Comparison of ENCODE assay signal across 27 mouse cellular contexts in genomic region chr2:125511898-125512297, GRCm38 (mm10). TPM values are rescaled to one million over a fixed set of nuclear protein-coding genes. Genes with fewer than 3 reads are reported as not detected.
"Had no signal": no experiment of that assay in that cellular context is flagged by ENCODE, and none has a peak within 500 bp of the region (broad histone marks: within the 10 kb centered on the region; RNA-seq: fewer than 3 reads in every experiment).

No protein-coding gene starts in this region.

- H3K9me3 ChIP-seq: forebrain, embryonic 15.5 days; heart, embryonic 13.5 days; heart, embryonic 15.5 days; hindbrain, embryonic 10.5 days; hindbrain, embryonic 12.5 days; intestine, embryonic 15.5 days; limb, embryonic 13.5 days; limb, embryonic 15.5 days; liver, embryonic 12.5 days had no signal

- H3K27ac ChIP-seq: forebrain, embryonic 15.5 days; heart, embryonic 13.5 days; heart, embryonic 15.5 days; hindbrain, embryonic 10.5 days; hindbrain, embryonic 12.5 days; hindbrain, embryonic 14.5 days; intestine, embryonic 15.5 days; left cerebral cortex, adult 2 months; limb, embryonic 13.5 days; limb, embryonic 15.5 days; liver, embryonic 12.5 days; liver, embryonic 14.5 days had no signal

- ATAC-seq: forebrain, embryonic 15.5 days; forebrain, postnatal 0 days; hindbrain, embryonic 16.5 days; inflammation-experienced regulatory T-cells, adult 6 months; intestine, embryonic 15.5 days; intestine, postnatal 0 days; liver, embryonic 12.5 days had no signal

- H3K9ac ChIP-seq: forebrain, embryonic 15.5 days; forebrain, postnatal 0 days; heart, embryonic 13.5 days; heart, embryonic 15.5 days; hindbrain, embryonic 12.5 days; hindbrain, embryonic 14.5 days; intestine, embryonic 15.5 days; limb, embryonic 13.5 days; limb, embryonic 15.5 days; liver, embryonic 12.5 days; liver, embryonic 14.5 days had no signal

- H3K4me3 ChIP-seq: forebrain, embryonic 15.5 days; heart, embryonic 13.5 days; heart, embryonic 15.5 days; hindbrain, embryonic 10.5 days; hindbrain, embryonic 12.5 days; intestine, embryonic 15.5 days; left cerebral cortex, adult 2 months; limb, embryonic 13.5 days; limb, embryonic 15.5 days; liver, embryonic 12.5 days had no signal

- H3K36me3 ChIP-seq: forebrain, embryonic 15.5 days; heart, embryonic 13.5 days; heart, embryonic 15.5 days; hindbrain, embryonic 10.5 days; hindbrain, embryonic 12.5 days; intestine, embryonic 15.5 days; limb, embryonic 13.5 days; limb, embryonic 15.5 days; liver, embryonic 12.5 days had no signal

- H3K27me3 ChIP-seq: forebrain, embryonic 15.5 days; heart, embryonic 15.5 days had no signal

- H3K4me2 ChIP-seq: forebrain, embryonic 15.5 days; heart, embryonic 13.5 days; heart, embryonic 15.5 days; hindbrain, embryonic 12.5 days; hindbrain, embryonic 14.5 days; intestine, embryonic 15.5 days; limb, embryonic 13.5 days; limb, embryonic 15.5 days; liver, embryonic 12.5 days had no signal

- DNase-seq: forebrain, postnatal 0 days; gastrocnemius, postnatal 14 days; gastrocnemius, postnatal 36 days; kidney, adult 18-20 months; kidney, adult 8-10 months; kidney, postnatal 14 days; kidney, postnatal 36 days; layer of hippocampus, adult 9-11 months; layer of hippocampus, postnatal 36 days had no signal

RNA-seq across cellular contexts. Expression of gene Fbn1, which starts 4.1 kb away (rescaled TPM):
- polyA plus RNA-seq: inflammation-experienced regulatory T-cells, adult 6 months had no signal

RNA-seq across cellular contexts. Expression of gene Gm9913, which starts 7.0 kb away (rescaled TPM):
- total RNA-seq: gastrocnemius, adult 8-10 months; liver, adult 2 months had no signal
- polyA plus RNA-seq: hindbrain, embryonic 14.5 days; inflammation-experienced regulatory T-cells, adult 6 months; liver, adult 2 months; liver, embryonic 14.5 days; liver, embryonic 16.5 days had no signal
